Mouse (Mus musculus) induced T-regulatory cell, adult 2 months (primary cell): ENCODE measurements around the gene Krtap1-3.
"Not testable (repeated sequence)": the region's sequence is repeated elsewhere in the genome, so short reads cannot be mapped to it uniquely, and the experiment has no call there.

Experiments used
- DNase-seq: peaks from one replicate; pipeline ENCODE4 v3.0.0-alpha.2; 2012; ENCODE audit warnings: low read depth

The Krtap1-3 gene

DNA sequence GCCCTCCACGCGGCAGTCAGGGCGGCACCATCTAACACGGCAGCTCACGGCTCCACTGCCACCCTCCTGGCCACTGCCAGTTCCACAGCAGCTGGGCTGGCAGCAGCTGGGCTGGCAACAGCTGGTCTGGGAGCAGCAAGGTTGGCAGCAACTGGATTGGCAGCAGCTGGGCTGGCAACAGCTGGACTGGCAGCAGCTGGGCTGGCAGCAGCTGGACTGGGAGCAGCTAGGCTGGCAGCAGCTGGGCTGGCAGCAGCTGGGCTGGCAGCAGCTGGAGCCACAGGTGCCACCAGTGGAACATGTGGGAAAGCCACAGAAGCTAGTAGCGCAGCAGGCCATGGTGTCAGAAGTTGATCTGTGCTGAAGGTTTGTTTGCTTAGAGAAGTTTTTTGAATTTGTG, at the start of gene Krtap1-3:
Gene Krtap1-3, minus strand, starts transcription at position 359 of the 400 bp plus-strand sequence.
- DNase-seq: no peak

DNA sequence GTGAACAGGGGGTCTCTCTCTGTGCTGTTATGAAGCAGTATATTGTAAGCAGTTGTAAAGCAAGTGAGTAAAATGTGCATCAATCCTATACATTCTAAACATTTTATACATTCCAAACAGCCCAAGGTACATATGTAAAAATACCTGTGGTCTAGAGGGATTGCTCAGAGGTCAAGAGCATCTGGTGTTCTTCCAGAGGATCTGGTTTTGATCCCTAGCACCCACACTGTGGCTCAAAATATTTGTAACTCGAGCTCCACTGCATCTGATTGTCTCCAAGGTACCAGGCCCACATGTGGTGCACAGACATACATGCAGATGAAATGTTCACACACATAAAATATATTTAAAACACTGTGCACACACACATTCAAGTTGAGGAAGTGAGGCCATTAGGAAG, 49.8 kb upstream of the Krtap1-3 start:
- no peak for DNase-seq

DNA sequence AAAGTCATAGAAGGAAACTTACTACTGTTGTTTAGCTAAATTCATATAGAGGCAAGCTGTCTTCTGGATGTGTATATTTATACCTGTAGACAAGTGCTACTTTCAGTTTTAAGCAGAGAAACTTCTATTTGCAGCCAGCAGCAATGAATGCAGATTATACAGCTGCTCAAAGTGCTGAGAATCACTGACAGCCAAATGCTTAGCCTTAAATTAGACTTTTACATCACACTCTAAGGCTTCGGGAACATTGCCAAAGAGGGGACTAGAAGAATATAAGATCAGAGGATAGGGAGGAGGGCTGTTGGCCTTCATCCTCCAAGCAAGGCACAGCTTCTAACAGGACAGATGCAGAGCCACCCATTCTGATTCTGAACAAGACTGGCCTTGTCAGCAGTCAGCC, 45.9 kb upstream of the Krtap1-3 start:
- no peak for DNase-seq

DNA sequence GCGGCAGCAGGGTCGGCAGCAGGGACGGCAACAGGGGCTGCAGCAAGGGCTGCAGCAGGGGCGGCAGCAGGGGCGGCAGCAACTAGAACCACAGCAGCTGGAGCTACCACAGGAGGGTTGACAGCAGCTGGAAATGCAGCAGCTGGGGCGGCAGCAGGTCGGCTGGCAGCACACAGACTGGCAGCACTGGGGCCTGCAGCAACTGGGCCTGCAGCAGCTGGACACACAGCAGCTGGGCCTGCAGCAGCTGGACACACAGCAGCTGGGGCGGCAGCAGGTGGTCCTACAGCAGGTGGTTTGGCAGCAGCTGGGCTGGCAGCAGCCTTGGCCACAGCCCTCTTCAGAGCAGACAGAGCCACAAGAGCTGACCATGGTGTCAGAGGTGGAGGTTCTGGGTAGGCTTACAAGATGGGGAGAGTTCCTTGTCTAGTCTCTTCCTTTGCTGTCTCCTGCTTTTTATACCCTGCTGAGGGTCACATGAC, 43.6 kb upstream of the Krtap1-3 start, which contains the start of gene Krtap4-2:
Gene Krtap4-2, minus strand, starts transcription at position 432 of the 482 bp plus-strand sequence.
- DNase-seq: no peak

DNA sequence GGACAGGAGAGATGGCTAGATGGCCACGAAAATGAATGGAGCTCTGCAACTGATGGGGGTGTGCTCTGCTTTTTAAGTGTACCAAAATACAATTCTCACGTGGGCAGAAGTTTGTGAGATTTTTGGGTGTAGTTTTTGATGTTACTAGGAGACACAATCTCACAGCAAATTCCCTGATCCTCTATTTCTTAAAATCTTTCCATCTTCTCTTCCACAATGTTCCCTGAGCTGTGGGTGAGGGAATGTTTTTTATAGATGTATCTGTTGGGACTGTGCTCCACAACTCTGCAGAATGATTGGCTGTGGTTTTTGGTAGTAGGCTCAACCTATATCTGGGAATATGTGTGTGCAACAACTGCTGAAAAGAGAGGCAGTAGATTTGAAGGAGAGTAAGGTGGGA, 42.2 kb upstream of the Krtap1-3 start:
- no peak for DNase-seq

DNA sequence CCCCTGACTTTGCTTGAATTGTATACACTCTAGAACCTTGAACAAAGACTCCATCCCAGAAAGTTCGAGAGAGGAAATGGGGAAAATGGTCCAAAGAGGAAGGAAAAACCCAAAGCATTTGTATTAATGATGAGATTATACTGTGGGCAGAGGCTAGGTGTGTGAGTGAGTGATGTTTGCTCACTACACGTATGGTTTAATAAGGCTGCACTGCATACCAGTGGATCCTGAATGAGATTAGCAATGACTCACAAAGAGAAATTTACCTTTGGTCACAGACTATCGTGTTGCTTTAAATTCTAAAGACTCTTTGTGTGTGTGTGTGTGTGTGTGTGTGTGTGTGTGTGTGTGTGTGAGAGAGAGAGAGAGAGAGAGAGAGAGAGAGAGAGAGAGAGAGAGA, 39.8 kb upstream of the Krtap1-3 start:
- no peak for DNase-seq

DNA sequence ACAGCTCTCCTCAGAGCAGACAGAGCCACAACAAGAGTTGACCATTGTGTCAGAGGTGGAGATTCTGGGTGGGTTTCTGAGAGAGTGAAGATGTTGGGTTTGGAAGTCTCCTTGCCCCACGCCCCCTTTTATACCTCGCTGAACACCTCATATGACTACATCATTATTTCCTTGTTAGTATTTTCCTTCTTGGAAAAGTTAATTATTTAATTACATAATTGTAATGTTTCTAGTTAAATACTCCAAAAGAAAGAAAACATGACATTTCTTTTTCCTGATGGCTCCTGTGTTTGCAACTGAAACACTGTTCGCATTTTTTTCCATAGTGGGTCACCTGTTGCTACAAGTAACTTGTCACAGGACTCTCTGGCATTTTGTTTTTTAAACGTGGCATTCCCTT, 37.0 kb upstream of the Krtap1-3 start, which contains the start of gene Krtap4-1:
Gene Krtap4-1, minus strand, starts transcription at position 101 of the 400 bp plus-strand sequence.
- no peak for DNase-seq

DNA sequence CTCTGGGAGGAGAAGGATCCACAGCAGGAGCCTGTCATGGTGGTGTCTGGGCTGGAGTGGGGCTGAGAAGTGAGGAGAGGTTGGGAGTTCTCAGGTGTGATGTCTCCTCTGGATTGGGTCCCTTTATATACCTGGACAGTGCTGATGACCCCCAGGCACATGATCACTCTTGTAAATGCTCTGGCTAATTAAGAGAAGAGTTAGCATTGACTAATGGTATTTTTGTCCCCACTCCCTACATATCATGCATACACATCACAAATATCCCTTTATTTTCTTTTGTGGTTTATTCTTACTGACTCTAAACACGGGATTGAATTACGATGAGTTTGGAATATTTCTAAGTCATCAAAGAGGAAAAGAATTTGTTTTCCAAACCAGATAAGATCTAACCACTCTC, 29.2 kb upstream of the Krtap1-3 start, which contains the start of gene Gm11562:
Gene Gm11562, minus strand, starts transcription at position 101 of the 400 bp plus-strand sequence.
- no peak for DNase-seq

DNA sequence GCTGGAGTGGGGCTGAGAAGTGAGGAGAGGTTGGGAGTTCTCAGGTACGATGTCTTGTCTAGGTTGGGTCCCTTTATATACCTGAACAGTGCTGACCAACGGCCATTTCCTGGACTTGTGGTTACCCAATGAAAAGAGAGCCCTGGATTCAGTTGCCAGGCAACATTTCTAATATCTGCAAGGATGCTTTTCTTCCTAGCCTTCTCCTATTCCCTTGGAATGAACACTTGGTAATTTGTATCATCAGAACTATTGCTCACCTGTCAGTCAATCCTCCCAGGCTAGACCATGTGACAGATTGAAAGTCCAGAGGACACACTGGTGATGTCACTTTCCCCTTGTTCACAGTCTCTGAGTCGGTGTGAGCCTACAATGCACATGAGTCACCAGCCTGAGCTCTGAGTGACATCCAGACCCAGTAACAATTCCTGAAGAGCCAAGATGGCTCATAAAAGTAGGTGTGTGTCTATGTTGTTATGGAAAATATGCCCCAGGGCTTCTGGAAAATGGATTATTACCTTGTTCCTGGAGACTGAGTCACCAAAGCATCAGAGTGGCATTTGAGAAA, 23.7 kb upstream of the Krtap1-3 start, which contains the start of gene Krtap2-4:
Gene Krtap2-4, minus strand, starts transcription at position 51 of the 568 bp plus-strand sequence.
- DNase-seq: no peak

DNA sequence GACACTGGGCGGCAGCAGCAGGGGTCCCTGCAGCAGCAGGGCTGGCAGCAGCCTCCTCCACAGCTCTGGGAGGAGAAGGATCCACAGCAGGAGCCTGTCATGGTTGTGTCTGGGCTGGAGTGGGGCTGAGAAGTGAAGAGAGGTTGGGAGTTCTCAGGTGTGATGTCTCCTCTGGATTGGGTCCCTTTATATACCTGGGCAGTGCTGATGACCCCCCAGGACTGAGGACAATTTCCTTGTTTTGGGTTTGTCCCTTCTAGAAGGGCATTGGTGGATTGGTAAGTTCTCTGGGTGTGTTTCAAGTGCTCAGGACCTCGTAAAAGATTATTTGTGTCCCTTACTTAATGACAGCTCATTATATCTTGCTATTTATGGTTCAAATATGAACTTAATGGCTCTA, 18.9 kb upstream of the Krtap1-3 start, which contains the start of gene Gm11937:
Gene Gm11937, minus strand, starts transcription at position 101 of the 400 bp plus-strand sequence.
- DNase-seq: not testable (repeated sequence)

DNA sequence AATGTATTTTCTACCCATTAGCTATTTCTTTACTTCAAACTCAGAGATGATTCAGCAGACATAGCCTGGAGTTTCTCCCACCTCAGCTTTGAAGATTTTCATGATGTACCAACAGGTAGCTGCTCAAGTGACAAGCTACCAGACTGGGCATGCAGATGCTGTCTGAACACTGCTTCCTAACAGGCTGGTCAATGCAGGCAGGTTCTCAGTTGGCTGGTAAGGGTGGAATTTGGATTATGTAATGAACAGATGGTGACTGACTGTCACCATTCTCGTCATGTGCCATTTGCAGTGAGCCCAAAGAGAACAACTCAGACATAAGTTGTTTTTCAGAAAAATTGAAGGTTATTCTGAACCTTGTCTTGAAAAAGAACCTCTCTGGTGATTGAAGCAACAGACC, 18.0 kb upstream of the Krtap1-3 start:
- no peak for DNase-seq

DNA sequence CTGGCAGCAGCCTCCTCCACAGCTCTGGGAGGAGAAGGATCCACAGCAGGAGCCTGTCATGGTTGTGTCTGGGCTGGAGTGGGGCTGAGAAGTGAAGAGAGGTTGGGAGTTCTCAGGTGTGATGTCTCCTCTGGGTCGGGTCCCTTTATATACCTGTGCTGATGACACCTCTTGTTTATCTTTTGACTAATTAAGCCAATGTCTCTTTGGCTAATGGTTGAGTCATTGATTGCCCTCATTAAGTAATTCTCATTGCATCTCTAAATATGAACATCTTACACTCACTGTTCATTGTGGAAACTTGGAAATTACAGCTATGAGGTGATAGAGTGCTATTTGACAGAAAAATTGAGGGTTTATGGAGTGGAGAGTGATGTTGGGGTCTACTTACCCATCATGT, 12.1 kb upstream of the Krtap1-3 start, which contains the start of gene Gm11938:
Gene Gm11938, minus strand, starts transcription at position 101 of the 400 bp plus-strand sequence.
- DNase-seq: not testable (repeated sequence)

DNA sequence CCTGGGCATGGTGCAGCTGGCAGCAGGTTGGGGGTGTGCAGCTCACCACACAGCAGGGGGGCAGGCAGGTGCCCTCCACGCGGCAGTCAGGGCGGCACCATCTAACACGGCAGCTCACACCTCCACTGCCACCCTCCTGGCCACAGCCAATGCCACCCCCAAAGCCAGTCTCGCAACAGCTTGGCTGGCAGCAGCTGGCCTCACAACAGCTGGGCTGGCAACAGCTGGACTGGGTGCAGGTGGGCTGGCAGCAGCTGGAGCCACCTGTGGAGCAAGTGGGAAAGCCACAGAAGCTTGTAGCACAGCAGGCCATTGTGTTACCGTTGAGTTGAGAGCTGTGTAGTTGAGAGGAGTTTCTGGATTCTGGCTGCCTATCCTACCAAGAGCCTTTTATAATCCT, 6.6 kb upstream of the Krtap1-3 start, which contains the start of gene Krtap9-3:
Gene Krtap9-3, minus strand, starts transcription at position 364 of the 400 bp plus-strand sequence.
- not testable (repeated sequence) for DNase-seq

DNA sequence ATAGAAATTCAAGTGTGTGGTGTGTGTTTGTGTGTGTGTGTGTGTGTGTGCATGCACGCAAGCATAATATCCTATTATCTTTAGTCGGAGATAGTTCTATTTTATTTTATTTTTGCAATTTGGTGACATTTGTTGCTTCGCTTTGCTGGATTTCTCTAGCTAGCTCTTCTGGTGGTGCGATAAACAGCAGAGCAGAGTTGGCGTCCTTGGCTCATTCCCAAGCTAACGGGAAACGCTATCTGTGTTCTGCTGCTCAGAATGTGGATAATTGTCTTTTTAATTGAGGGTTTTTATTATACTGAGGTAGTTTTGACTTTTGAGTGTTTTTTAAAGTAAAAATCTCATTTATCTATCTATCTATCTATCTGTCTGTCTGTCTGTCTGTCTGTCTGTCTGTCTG, 6.0 kb downstream of the Krtap1-3 start:
- no peak for DNase-seq

DNA sequence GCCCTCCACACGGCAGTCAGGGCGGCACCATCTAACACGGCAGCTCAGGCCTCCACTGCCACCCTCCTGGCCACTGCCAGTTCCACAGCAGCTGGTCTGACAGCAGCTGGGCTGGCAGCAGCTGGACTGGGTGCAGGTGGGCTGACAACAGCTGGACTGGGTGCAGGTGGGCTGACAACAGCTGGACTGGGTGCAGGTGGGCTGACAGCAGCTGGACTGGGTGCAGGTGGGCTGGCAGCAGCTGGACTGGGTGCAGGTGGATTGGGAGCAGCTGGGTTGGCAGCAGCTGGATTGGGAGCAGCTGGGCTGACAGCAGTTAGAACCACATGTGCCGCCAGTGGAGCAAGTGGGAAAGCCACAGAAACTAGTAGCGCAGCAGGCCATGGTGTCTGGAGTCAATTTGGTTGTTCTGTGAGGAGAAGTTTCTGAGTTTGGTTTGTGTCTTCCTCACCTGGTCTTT, 7.9 kb downstream of the Krtap1-3 start, which contains the start of gene Krtap1-4:
Gene Krtap1-4, minus strand, starts transcription at position 410 of the 460 bp plus-strand sequence.
- DNase-seq: no peak

DNA sequence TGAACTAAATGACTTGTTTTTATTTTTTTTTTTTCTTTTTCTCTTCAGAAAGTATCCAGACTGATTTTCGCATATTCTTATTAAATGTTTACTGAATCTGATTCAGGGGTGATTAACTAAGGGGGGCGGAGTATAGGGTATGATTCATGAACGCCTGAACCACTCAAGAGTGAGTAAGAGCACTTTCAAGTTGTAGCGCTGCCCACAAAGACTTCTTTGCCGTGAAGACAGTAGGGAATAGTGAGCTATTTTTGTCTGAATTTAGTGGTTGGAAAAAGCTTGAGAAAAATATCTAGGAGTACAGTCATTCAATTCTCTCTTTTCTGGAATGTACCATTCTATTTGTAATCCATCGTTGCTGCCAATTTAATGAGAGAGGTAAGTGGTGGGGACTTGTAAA, 9.6 kb downstream of the Krtap1-3 start:
- DNase-seq: no peak

DNA sequence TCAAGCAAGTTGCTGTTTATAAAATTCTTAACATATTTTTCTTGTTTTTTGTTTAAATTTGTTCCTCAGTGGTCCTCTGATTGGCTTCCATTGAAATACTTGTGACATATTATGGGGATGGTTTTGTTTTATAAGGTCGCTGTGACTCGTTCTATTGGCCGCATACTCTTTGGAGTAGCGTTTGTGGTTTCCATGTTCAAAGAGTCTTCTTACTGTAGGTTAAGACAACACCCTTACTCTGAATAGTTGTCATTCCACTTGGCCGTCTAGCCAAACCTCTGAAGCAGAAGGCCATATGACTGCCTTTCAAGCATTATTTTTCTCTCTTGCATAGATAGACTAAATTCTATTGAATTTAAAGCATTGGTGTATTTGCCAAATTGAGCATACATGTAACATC, 10.1 kb downstream of the Krtap1-3 start:
- no peak for DNase-seq

DNA sequence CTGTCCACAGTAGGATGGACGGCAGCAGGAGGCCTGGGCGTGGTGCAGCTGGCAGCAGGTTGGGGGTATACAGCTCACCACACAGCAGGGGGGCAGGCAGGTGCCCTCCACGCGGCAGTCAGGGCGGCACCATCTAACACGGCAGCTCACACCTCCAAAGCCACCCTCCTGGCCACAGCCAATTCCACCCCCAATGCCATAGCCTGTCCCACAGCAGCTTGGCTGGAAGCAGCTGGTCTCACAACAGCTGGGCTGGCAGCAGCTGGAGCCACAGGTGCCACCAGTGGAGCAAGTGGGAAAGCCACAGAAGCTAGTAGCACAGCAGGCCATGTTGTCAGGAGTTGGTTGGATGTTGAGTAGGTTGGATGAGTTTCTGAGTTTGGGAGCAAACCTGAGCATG, 10.5 kb downstream of the Krtap1-3 start, which contains the start of gene Krtap1-5:
Gene Krtap1-5, minus strand, starts transcription at position 381 of the 400 bp plus-strand sequence.
- no peak for DNase-seq

DNA sequence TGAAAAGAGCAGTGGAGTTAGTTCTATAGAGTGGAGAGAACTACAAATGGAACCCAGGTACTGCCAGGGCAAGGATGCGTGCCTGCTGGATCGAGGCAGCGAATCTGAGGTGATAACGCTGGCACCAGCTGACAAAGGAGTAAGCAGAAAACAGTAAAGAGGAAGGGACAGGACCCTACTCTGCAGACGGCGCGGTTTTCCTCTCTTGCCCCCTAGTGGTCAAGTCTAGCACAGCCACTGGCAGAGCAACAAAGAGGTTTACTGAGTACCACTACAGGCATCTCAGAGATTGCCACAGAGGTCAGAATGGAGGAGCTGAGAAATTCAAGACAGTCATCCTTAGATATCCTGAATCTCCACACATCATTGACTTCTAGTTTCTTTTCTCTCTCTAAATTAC, 17.0 kb downstream of the Krtap1-3 start:
- peak; percentile 61 for DNase-seq

DNA sequence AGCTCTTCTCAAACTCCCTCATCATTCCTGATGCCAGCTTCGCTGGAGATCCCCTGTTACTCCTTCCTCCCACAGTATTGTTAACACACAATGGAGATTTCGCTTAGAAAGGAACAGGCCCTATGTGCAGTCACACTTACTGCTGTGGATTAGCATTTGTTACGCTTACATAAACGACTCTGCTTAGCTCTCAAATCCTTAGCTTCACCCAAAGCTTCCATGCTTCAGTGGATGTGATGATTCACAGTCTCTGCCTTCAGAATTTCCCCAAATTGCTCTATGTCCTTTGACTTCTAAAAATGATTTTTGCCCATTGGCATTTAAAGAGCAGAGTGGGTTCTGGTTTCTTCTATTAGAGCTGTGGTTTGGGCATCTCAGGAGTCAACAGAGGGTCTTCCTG, 18.0 kb downstream of the Krtap1-3 start:
- DNase-seq: no peak

DNA sequence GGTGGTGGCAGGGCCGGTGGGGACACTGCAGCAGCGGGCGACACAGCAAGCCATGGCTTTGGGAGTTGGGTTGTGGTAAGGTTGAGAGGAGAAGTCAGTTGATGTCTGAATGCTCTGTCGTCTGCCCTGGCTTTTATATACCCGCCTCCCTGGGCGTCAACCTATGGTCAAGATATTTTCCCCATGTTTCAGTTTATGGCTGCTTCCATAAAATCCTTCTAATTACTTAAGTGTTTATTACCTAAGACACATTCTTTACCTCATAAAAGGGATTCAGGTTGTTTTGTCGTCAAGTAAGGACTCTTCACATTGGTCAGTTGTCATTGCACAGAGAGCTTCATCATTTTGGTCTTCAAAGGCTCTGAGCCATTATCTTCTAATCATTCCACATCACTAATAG, 24.6 kb downstream of the Krtap1-3 start, which contains the start of gene Krtap3-1:
Gene Krtap3-1, minus strand, starts transcription at position 101 of the 400 bp plus-strand sequence.
- DNase-seq: no peak

DNA sequence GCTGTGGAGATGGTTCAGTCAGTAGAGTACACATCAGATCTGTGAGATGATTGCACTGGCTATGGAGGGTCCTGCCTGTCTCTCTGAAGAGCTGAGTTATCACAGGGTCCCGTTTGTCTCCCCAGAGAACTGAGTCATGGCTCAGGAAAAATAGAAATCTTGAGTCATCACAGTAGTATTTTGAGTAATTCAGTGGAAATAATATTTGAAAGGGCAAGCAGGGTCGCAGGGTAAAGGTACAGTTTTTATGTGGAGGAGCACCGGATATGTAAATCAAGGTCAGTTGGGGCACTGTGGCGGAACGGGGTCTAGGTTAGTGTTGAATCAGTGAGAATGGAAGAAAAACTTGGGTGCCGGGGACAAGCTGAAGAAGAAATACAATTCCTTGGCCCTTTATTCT, 28.6 kb downstream of the Krtap1-3 start:
- no peak for DNase-seq

DNA sequence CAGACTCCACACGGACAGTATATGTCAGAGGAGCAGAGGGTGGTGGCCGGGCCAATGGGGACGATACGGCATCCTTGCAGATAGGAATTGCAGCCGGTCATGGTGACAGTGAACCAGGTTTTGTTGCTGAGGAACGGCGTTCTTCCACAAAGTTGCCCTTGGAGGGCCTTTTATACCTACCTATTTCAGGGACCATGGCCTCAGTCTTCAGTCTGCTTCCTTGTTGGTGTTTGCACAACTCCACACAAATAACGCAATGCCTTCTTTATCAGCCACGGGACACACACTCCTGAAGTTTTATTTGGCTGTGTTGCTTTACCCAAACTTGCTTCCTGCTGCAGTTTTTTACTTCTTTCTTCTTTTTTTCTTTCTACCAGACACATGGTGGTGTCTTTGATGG, 31.8 kb downstream of the Krtap1-3 start, which contains the start of gene Gm11939:
Gene Gm11939, minus strand, starts transcription at position 101 of the 400 bp plus-strand sequence.
- DNase-seq: no peak
